Mouse (Mus musculus): ENCODE data around the gene Synm.
A peak's percentile ranks its signal among the peaks of the same experiment; 100 is the strongest.

Gene Synm

GRCm38 (mm10) chr7:67699301-67699700 lies 60.2 kb downstream of the Synm start:
- peak; percentile 67 for DNase-seq (ENCODE audit: low spot score)

GRCm38 (mm10) chr7:67697892-67698630 lies 61.5 kb downstream of the Synm start:
- DNase-seq (ENCODE audit: low spot score): peak; percentile 47

- no peak for DNase-seq (ENCODE audit: low spot score)
Measured at GRCm38 (mm10) chr7:67695906-67696305, 63.6 kb downstream of the Synm start.

GRCm38 (mm10) chr7:67692791-67693538 lies 66.6 kb downstream of the Synm start:
- no peak for DNase-seq (ENCODE audit: low spot score)

- DNase-seq (ENCODE audit: low spot score): peak; percentile 48
Measured at GRCm38 (mm10) chr7:67692141-67692540, 67.4 kb downstream of the Synm start.

GRCm38 (mm10) chr7:67691036-67691435 lies 68.5 kb downstream of the Synm start:
- no peak for DNase-seq (ENCODE audit: low spot score)

- DNase-seq (ENCODE audit: low spot score): no peak
Measured at GRCm38 (mm10) chr7:67689793-67690192, 69.7 kb downstream of the Synm start.

GRCm38 (mm10) chr7:67688281-67688680 lies 71.3 kb downstream of the Synm start:
- DNase-seq (ENCODE audit: low spot score): no peak

- no peak for DNase-seq (ENCODE audit: low spot score)
Measured at GRCm38 (mm10) chr7:67686545-67686944, 73.0 kb downstream of the Synm start.

- no peak for DNase-seq (ENCODE audit: low spot score)
Measured at GRCm38 (mm10) chr7:67683006-67683405, 76.5 kb downstream of the Synm start.

GRCm38 (mm10) chr7:67681078-67681477 lies 78.5 kb downstream of the Synm start:
- no peak for DNase-seq (ENCODE audit: low spot score)
